Mouse (Mus musculus) CD8-positive naive resting alpha-beta T cell, adult 2 months (primary cell): ENCODE data around the gene Dnm3.

Source experiments
- DNase-seq, 2 experiments: peaks; one replicate each; pipeline ENCODE4 v3.0.0; 2022; ENCODE audit warnings: low read depth in 2 of 2, low spot score in 2 of 2

Dnm3 gene

GRCm38 (mm10) chr1:161967936-161968335 is 509.9 kb downstream of the Dnm3 start:
- DNase-seq = no peak

GRCm38 (mm10) chr1:161962465-161963377 is 515.1 kb downstream of the Dnm3 start:
- DNase-seq = no peak

- DNase-seq = no peak
Measured at GRCm38 (mm10) chr1:161957964-161958950, 519.6 kb downstream of the Dnm3 start.

GRCm38 (mm10) chr1:161955846-161956245 is 522.0 kb downstream of the Dnm3 start:
- no peak for DNase-seq

- no peak for DNase-seq
Measured at GRCm38 (mm10) chr1:161952599-161952998, 525.2 kb downstream of the Dnm3 start.

GRCm38 (mm10) chr1:161951009-161951779 is 526.6 kb downstream of the Dnm3 start:
- no peak for DNase-seq

- DNase-seq = no peak
Measured at GRCm38 (mm10) chr1:161942082-161942481, 535.8 kb downstream of the Dnm3 start.
